In the genomic region with DNA sequence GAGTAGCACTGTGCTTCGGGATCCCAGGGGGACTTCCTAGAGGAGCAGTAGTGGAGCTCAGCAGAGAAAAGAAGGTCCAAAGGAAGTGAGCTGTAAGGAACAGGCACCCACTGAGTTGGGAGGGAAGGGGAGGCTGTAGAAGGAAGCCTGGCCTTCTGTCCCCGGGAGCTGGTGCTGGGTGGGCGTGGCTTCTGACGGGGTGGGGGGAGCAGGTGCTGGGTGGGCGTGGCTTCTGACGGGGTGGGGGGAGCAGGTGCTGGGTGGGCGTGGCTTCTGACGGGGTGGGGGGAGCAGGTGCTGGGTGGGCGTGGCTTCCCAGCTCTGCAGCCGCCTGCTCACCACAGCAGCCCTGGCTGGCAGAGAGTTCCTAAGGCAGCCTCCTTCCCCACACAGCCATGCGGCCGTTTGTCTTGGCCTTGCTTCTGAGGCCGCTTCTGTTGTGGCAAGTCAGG, we compare ENCODE assay signal across 12 mouse cellular contexts. TPM values are rescaled to one million over a fixed set of nuclear protein-coding genes. Genes with fewer than 3 reads are reported as not detected.
DNase-seq lines count a peak whose midpoint lies in the region; ATAC-seq and TF ChIP-seq lines count a peak whose summit lies in the region.
"Not testable (repeated sequence)": the region's sequence is repeated elsewhere in the genome, so short reads cannot be mapped to it uniquely, and the experiment has no call there.
"Had no signal": no experiment of that assay in that cellular context is flagged by ENCODE, and none has a peak within 500 bp of the region (broad histone marks: within the 10 kb centered on the region; RNA-seq: fewer than 3 reads in every experiment).

No protein-coding gene starts in this region.

- not testable (repeated sequence) for H3K4me2 ChIP-seq in hindbrain, postnatal 0 days (ENCODE audit: low read depth, low read length); myocyte (ENCODE audit: low read depth)
- H3K4me2 ChIP-seq in lung, embryonic 14.5 days: 0 out of 2 replicates have a peak overlapping the region, but pooled peaks have one; percentile 36

- not testable (repeated sequence) for H3K36me3 ChIP-seq in E14TG2a.4 (ENCODE audit: insufficient read depth, low read length); hindbrain, postnatal 0 days (ENCODE audit: insufficient read depth, low read length); lung, embryonic 14.5 days (ENCODE audit: insufficient read depth); myocyte (ENCODE audit: control insufficient read depth, insufficient read depth); thymus, adult 2 months (ENCODE audit: control insufficient read depth, insufficient read depth, low read length)
- H3K36me3 ChIP-seq in heart, embryonic 10.5 days: peaks cover 35% of the 10 kb centered on the region

- not testable (repeated sequence) for H3K9me3 ChIP-seq in E14TG2a.4 (ENCODE audit: low read length); heart, embryonic 10.5 days; hindbrain, postnatal 0 days (ENCODE audit: low read length); lung, embryonic 14.5 days (ENCODE audit: low read depth, low read length)

- peaks cover 69% of the 10 kb centered on the region for H3K4me1 ChIP-seq in E14TG2a.4 (replicated peaks; ENCODE audit: low read depth, low read length)
- peaks cover 98% of the 10 kb centered on the region for H3K4me1 ChIP-seq in heart, embryonic 10.5 days
- not testable (repeated sequence) for H3K4me1 ChIP-seq in hindbrain, postnatal 0 days (ENCODE audit: insufficient read depth, low read length)
- peaks cover 34% of the 10 kb centered on the region for H3K4me1 ChIP-seq in lung, embryonic 14.5 days (ENCODE audit: insufficient read depth)
- peaks cover 18% of the 10 kb centered on the region for H3K4me1 ChIP-seq in thymus, adult 2 months (replicated peaks; ENCODE audit: control insufficient read depth, insufficient read depth, low read length)

- H3K9ac ChIP-seq in hindbrain, postnatal 0 days (replicated peaks; ENCODE audit: low read length): not testable (repeated sequence)
- H3K9ac ChIP-seq in lung, embryonic 14.5 days: 0 out of 2 replicates have a peak overlapping the region, but pooled peaks have one; percentile 6

- H3ac ChIP-seq in myocyte (ENCODE audit: control insufficient read depth, insufficient read length): not testable (repeated sequence)

- DNase-seq in heart, embryonic 10.5 days (ENCODE audit: low spot score): not testable (repeated sequence)
- peak; percentile 50 for DNase-seq in hindbrain, postnatal 0 days (ENCODE audit: low spot score)
- peak; percentile 19 to 55 for DNase-seq in kidney, postnatal 36 days
- peak; percentile 61 for DNase-seq in lung, embryonic 14.5 days
- DNase-seq in thymus, adult 2 months: peak; percentile 21

- not testable (repeated sequence) for H3K27me3 ChIP-seq in E14TG2a.4 (ENCODE audit: insufficient read depth, low read length); heart, embryonic 10.5 days (ENCODE audit: insufficient read depth, poor library complexity, severe bottlenecking); hindbrain, postnatal 0 days (ENCODE audit: insufficient read depth, low read length); lung, embryonic 14.5 days (ENCODE audit: insufficient read depth, low read length); myocyte (ENCODE audit: control insufficient read depth, insufficient read depth, insufficient read length); thymus, adult 2 months (ENCODE audit: control insufficient read depth, insufficient read depth, low read length)

- H3K27ac ChIP-seq in heart, embryonic 10.5 days: peak overlapping the region; percentile 81
- H3K27ac ChIP-seq in hindbrain, postnatal 0 days: peak overlapping the region; percentile 32; the same call in 1 of the 2 replicates
- peak overlapping the region; percentile 61 for H3K27ac ChIP-seq in lung, embryonic 14.5 days (ENCODE audit: low read depth)
- 0 out of 2 replicates have a peak overlapping the region, but pooled peaks have one; percentile 6 for H3K27ac ChIP-seq in thymus, adult 2 months (ENCODE audit: control insufficient read depth, insufficient read depth, low read length)

- peak; percentile 22; the same call in 1 of the 2 replicates for ATAC-seq in common myeloid progenitor, adult 5-6 weeks (replicated peaks; ENCODE audit: low read depth, poor library complexity, severe bottlenecking)
- peak; percentile 44 for ATAC-seq in hindbrain, postnatal 0 days
- ATAC-seq in lung, embryonic 14.5 days (ENCODE audit: insufficient read depth): peak; percentile 46; the same call in 1 of the 2 replicates

- TF ChIP-seq CTCF in E14TG2a.4 (conservative IDR thresholded peaks at IDR 0.05; ENCODE audit: low read length); hindbrain, postnatal 0 days (IDR thresholded peaks at IDR 0.05; ENCODE audit: low read depth); lung, embryonic 14.5 days (IDR thresholded peaks at IDR 0.05; ENCODE audit: low read depth); thymus, adult 2 months (IDR thresholded peaks at IDR 0.05; ENCODE audit: borderline replicate concordance, control insufficient read depth, extremely low read depth, insufficient read depth, low read length, poor library complexity): not testable (repeated sequence)

- H3K79me2 ChIP-seq in myocyte (ENCODE audit: control insufficient read depth, insufficient read depth): not testable (repeated sequence)

- TF ChIP-seq POLR2A in myocyte (IDR thresholded peaks at IDR 0.05; ENCODE audit: insufficient read length, low read depth): peak; percentile 37
- TF ChIP-seq POLR2A in thymus, adult 2 months (IDR thresholded peaks at IDR 0.05; ENCODE audit: control insufficient read depth, extremely low read depth, insufficient read depth, low read length, poor library complexity): not testable (repeated sequence)

- WGBS in heart, embryonic 10.5 days: 16% methylated on average over 10 of the region's 13 CpGs
- WGBS in hindbrain, postnatal 0 days: 6% methylated on average over 13 of the region's 13 CpGs
- WGBS in lung, embryonic 14.5 days: 23% methylated on average over 7 of the region's 13 CpGs
- 10% methylated on average over 12 of the region's 13 CpGs for WGBS in thymus, adult 2 months

- peak overlapping the region; percentile 51 for H3K4me3 ChIP-seq in E14TG2a.4 (replicated peaks; ENCODE audit: low read length)
- peak overlapping the region; percentile 25; the same call in 1 of the 2 replicates for H3K4me3 ChIP-seq in heart, embryonic 10.5 days
- H3K4me3 ChIP-seq in hindbrain, postnatal 0 days (ENCODE audit: low read length); lung, embryonic 14.5 days (ENCODE audit: low read depth, low read length); myocyte; thymus, adult 2 months (ENCODE audit: control insufficient read depth, insufficient read depth, low read length): not testable (repeated sequence)

TF ChIP-seq in myocyte, 11 proteins besides CTCF, POLR2A, EP300 and RAD21:
- TF ChIP-seq MYOG (IDR thresholded peaks at IDR 0.05; ENCODE audit: control insufficient read depth in 1 of 3, insufficient read depth in 1 of 3, insufficient read length in 2 of 3, low read depth in 2 of 3) (peak in 2 of 3 experiments; percentile 16 to 77), MYOD1 (IDR thresholded peaks at IDR 0.05; ENCODE audit: control insufficient read depth in 1 of 3, insufficient read length in 2 of 3, low read depth in 2 of 3) (peak in 1 of 3 experiments; percentile 80)

RNA-seq across cellular contexts. Expression of a gene that starts 36.6 kb away (rescaled TPM):
- total RNA-seq in common myeloid progenitor, adult 5-6 weeks (2017): not detected in 2 replicates
- polyA plus RNA-seq in heart, embryonic 10.5 days (2016; fragmentation: Nextera tagmentation; extraction: Ambion mirVana): not detected in 2 replicates
- total RNA-seq in hindbrain, postnatal 0 days (2014; rRNA removed): 2.0 and 3.2 TPM in 2 replicates
- 0.45 and 0.57 TPM in 2 replicates for polyA plus RNA-seq in hindbrain, postnatal 0 days (2015; fragmentation: Nextera tagmentation; extraction: Ambion mirVana)
- polyA plus RNA-seq in lung, embryonic 14.5 days (2014; fragmentation: Nextera tagmentation; extraction: Ambion mirVana): not detected in 2 replicates
- polyA plus RNA-seq in myocyte (2012; fragmentation: generic; extraction: Trizol): not detected
- 0.35 and 0.51 TPM in 2 replicates for polyA plus RNA-seq in thymus, adult 2 months (2012; rRNA removed)
- total RNA-seq: adrenal gland, adult 2 months; heart, postnatal 10 days had no signal
- polyA plus RNA-seq: adrenal gland, adult 2 months; embryonic facial prominence, embryonic 11.5 days; limb, embryonic 12.5 days had no signal

RNA-seq across cellular contexts. Expression of a gene that starts 42.0 kb away (rescaled TPM):
- 53.0 and 72.2 TPM in 2 replicates for total RNA-seq in common myeloid progenitor, adult 5-6 weeks (2017)
- 5.7 and 12.8 TPM in 2 replicates for polyA plus RNA-seq in heart, embryonic 10.5 days (2016; fragmentation: Nextera tagmentation; extraction: Ambion mirVana)
- total RNA-seq in hindbrain, postnatal 0 days (2014; rRNA removed): 28.0 and 37.6 TPM in 2 replicates
- polyA plus RNA-seq in hindbrain, postnatal 0 days (2015; fragmentation: Nextera tagmentation; extraction: Ambion mirVana): 1.5 and 2.0 TPM in 2 replicates
- polyA plus RNA-seq in lung, embryonic 14.5 days (2014; fragmentation: Nextera tagmentation; extraction: Ambion mirVana): 2.7 and 2.9 TPM in 2 replicates
- polyA plus RNA-seq in myocyte (2012; fragmentation: generic; extraction: Trizol): 22.6 TPM
- polyA plus RNA-seq in thymus, adult 2 months (2012; rRNA removed): 100 and 134 TPM in 2 replicates

RNA-seq across cellular contexts. Expression of a gene that starts 52.4 kb away (rescaled TPM):
- 68.9 and 81.0 TPM in 2 replicates for total RNA-seq in common myeloid progenitor, adult 5-6 weeks (2017)
- polyA plus RNA-seq in heart, embryonic 10.5 days (2016; fragmentation: Nextera tagmentation; extraction: Ambion mirVana): 47.4 and 51.0 TPM in 2 replicates
- total RNA-seq in hindbrain, postnatal 0 days (2014; rRNA removed): 24.4 and 25.6 TPM in 2 replicates
- polyA plus RNA-seq in hindbrain, postnatal 0 days (2015; fragmentation: Nextera tagmentation; extraction: Ambion mirVana): 25.2 and 25.3 TPM in 2 replicates
- polyA plus RNA-seq in lung, embryonic 14.5 days (2014; fragmentation: Nextera tagmentation; extraction: Ambion mirVana): 42.4 and 44.3 TPM in 2 replicates
- polyA plus RNA-seq in myocyte (2012; fragmentation: generic; extraction: Trizol): 28.8 TPM
- 66.3 and 69.8 TPM in 2 replicates for polyA plus RNA-seq in thymus, adult 2 months (2012; rRNA removed)

Comparison
In these comparisons a context has a peak if more than half of its experiments do, and no peak if none do; other contexts are left out.
1. H3K27ac ChIP-seq: peak in every context shown above with its lines; median percentile 81 in heart, embryonic 10.5 days; 61 in lung, embryonic 14.5 days; 32 in hindbrain, postnatal 0 days; 6 in thymus, adult 2 months.